Mouse (Mus musculus) adrenal gland, adult 2 months (tissue): ENCODE results near the gene Adra2c. TPM values are rescaled to one million over a fixed set of nuclear protein-coding genes. Genes with fewer than 3 reads are reported as not detected.

Experiments
- DNase-seq: peaks from one replicate; pipeline ENCODE4 v3.0.0; 2021
- long read RNA-seq: library from polyadenylated mRNA; stranded (forward); transcript quantifications from one replicate; pipeline ENCODE4 v2.0.0, GENCODE M21; 2021
- polyA plus RNA-seq: library from polyadenylated mRNA; depleted of rRNA; stranded (reverse); fragments of >200 nt; gene quantifications from 2 replicates; pipeline ENCODE4 v1.2.3, GENCODE M21; 2012; rRNA removed
- total RNA-seq, 2 experiments: library from RNA; stranded (reverse); gene quantifications; 2 replicates each; pipeline ENCODE4 v1.2.3; 2021

Adra2c gene
- 1 to 10 TPM in 1 of 2 experiments, under 1 TPM in 1; 0.40 to 1.0 TPM for total RNA-seq
- polyA plus RNA-seq: 1.5 and 3.3 TPM in 2 replicates
- long read RNA-seq, transcript Adra2c-201 (1 exons, 3,445 nt): major isoform, 5 of 5 reads
- long read RNA-seq, partial matches to known transcripts: 0 of 5 reads
- long read RNA-seq, other reads (novel, unspliced or antisense): 0 of 5 reads

- DNase-seq: no peak
Observed at GRCm38 (mm10) chr5:35278019-35278418, at the start of gene Adra2c. TSS of gene Adra2c (plus strand) at chr5:35278319.

GRCm38 (mm10) chr5:35233142-35233541, 45.0 kb upstream of the Adra2c start:
- DNase-seq: no peak

- DNase-seq: no peak
Observed at GRCm38 (mm10) chr5:35237757-35238156, 40.4 kb upstream of the Adra2c start.

- no peak for DNase-seq
Observed at GRCm38 (mm10) chr5:35238627-35239026, 39.5 kb upstream of the Adra2c start.

GRCm38 (mm10) chr5:35241556-35241955, 36.6 kb upstream of the Adra2c start:
- no peak for DNase-seq

- DNase-seq: no peak
Observed at GRCm38 (mm10) chr5:35244204-35244603, 33.9 kb upstream of the Adra2c start.

- no peak for DNase-seq
Observed at GRCm38 (mm10) chr5:35245555-35246273, 32.4 kb upstream of the Adra2c start.

GRCm38 (mm10) chr5:35254964-35255716, 23.0 kb upstream of the Adra2c start:
- no peak for DNase-seq

- no peak for DNase-seq
Observed at GRCm38 (mm10) chr5:35263716-35264115, 14.4 kb upstream of the Adra2c start.

GRCm38 (mm10) chr5:35267486-35267885, 10.6 kb upstream of the Adra2c start:
- no peak for DNase-seq

GRCm38 (mm10) chr5:35275356-35275755, 2.8 kb upstream of the Adra2c start:
- DNase-seq: no peak

GRCm38 (mm10) chr5:35278741-35279695, 899 bp downstream of the Adra2c start:
- DNase-seq: peak; percentile 78

GRCm38 (mm10) chr5:35279696-35280001, 1.5 kb downstream of the Adra2c start:
- DNase-seq: no peak

GRCm38 (mm10) chr5:35280002-35280782, 2.1 kb downstream of the Adra2c start:
- peak; percentile 52 for DNase-seq

- no peak for DNase-seq
Observed at GRCm38 (mm10) chr5:35280783-35281165, 2.7 kb downstream of the Adra2c start.

- no peak for DNase-seq
Observed at GRCm38 (mm10) chr5:35285281-35285680, 7.2 kb downstream of the Adra2c start.

- no peak for DNase-seq
Observed at GRCm38 (mm10) chr5:35286190-35286589, 8.1 kb downstream of the Adra2c start.

GRCm38 (mm10) chr5:35299621-35300020, 21.5 kb downstream of the Adra2c start:
- DNase-seq: no peak

GRCm38 (mm10) chr5:35304191-35304590, 26.1 kb downstream of the Adra2c start:
- DNase-seq: no peak

GRCm38 (mm10) chr5:35305332-35305731, 27.2 kb downstream of the Adra2c start:
- no peak for DNase-seq

- DNase-seq: no peak
Observed at GRCm38 (mm10) chr5:35306692-35307091, 28.6 kb downstream of the Adra2c start.
